Mouse (Mus musculus) megakaryocyte-erythroid progenitor cell, adult 5-6 weeks (primary cell): ENCODE data around the gene Tmem167. TPM values are rescaled to one million over a fixed set of nuclear protein-coding genes. Genes with fewer than 3 reads are reported as not detected.

ENCODE experiments used
- ATAC-seq: replicated peaks from 2 replicates; pipeline ENCODE4 v1.8.0; 2016; ENCODE audit warnings: mild to moderate bottlenecking, inconsistent platforms; ENCODE audit not compliant: severe bottlenecking, poor library complexity, low FRiP score, low TSS enrichment
- total RNA-seq, 2 experiments: library from RNA; stranded (forward) in 1 of 2; stranded (reverse) in 1 of 2; fragments of 200-1000, 215-1000 nt in 1 of 2; fragments of >200 nt in 1 of 2; fragmentation: Nextera tagmentation in 1 of 2; gene quantifications; 2 replicates each; pipeline ENCODE4 v1.2.3; 2014 to 2017

Gene Tmem167
- total RNA-seq, 2 experiments from 2014 or later, result 16.8 to 18.9 TPM

- no peak for ATAC-seq
These were observed 82.5 kb downstream of the Tmem167 start for GRCm38 (mm10) chr13:90171390-90171789.

DNA sequence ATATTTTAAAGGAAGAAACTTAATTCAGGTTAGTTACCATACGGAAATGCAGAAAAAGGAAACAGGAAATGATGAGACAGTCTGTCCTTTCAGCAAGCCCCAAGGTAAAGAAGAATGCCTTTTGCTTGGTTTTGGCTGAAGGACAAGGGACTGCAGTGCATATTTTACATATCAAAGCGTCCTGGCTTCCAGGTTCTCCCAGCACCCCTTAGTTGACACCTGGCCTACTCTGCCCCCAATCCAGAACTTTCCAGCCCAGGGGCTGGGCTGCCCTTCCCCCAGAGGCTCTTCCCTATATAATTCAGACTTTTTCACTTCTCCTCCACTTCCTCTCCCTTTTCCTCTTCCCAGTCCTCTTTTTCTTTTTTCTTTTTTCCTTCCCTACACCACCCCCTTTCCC is 86.7 kb downstream of the Tmem167 start:
- ATAC-seq, result no peak

DNA sequence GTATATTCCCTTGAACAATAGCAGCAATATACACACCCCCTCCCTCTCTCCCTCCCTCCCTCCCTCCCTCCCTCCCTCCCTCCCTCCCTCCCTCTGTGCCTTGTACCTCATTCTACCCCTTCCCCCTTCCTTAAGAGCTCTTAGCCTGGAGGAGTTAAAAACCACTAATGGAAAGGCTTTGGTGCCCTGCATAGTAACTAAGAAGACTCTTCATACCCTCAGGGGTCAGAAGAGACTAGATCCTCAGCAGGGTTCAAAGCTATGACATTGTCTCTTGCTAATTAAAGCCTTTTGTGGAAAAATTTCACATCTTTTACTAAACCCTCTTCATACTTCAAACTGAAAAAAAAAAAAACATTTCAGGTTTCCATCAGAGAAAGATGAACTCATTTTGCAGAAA is 93.3 kb downstream of the Tmem167 start:
- no peak for ATAC-seq

- no peak for ATAC-seq
These were observed 94.6 kb downstream of the Tmem167 start for GRCm38 (mm10) chr13:90183536-90183935.

GRCm38 (mm10) chr13:90186694-90187093 is 97.8 kb downstream of the Tmem167 start:
- no peak for ATAC-seq

- ATAC-seq, result no peak
These were observed 99.1 kb downstream of the Tmem167 start for GRCm38 (mm10) chr13:90188021-90188420.

DNA sequence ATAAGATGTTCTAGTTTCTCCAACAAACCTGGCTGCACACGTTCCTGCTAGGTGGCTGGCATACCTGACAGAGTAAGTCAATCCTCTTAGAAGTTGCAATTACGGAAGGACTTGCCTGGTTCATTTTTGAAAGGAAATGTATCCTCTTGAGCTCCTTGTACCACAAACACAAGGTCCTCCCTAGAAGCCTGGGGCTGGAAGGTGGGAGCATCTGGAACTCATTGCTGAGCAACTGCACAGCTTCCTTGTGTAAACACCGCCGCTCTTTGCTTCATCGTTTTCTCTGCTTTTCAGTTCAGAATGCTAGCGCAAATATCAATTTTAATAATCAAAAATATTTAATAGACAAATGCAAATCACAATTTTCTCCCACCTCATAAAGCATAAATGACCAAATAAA is 102.9 kb downstream of the Tmem167 start:
- no peak for ATAC-seq

Other genes with a start within 250 kb of the Tmem167 start
- gene Xrcc4, start 485 bp downstream of the Tmem167 start, total RNA-seq (2014; fragmentation: Nextera tagmentation), result 2.7 and 4.1 TPM in 2 replicates
- 14.8 and 19.0 TPM in 2 replicates for gene Xrcc4, start 485 bp downstream of the Tmem167 start, total RNA-seq (2017)